Mouse (Mus musculus): ENCODE measurements around the gene Dnlz. TPM values are rescaled to one million over a fixed set of nuclear protein-coding genes. Genes with fewer than 3 reads are reported as not detected.

Dnlz gene
- polyA plus RNA-seq (2015; fragmentation: Nextera tagmentation; extraction: Ambion mirVana) = 16.4 and 17.4 TPM in 2 replicates

GRCm38 (mm10) chr2:26351358-26352290, at the start of gene Dnlz:
Dnlz (minus strand) TSS chr2:26352110.

GRCm38 (mm10) chr2:26389154-26389690, 37.3 kb upstream of the Dnlz start, which contains the start of the genes Entr1 and Pmpca:
Entr1 (minus strand) TSS chr2:26389316.
Pmpca (plus strand) TSS chr2:26389339.

GRCm38 (mm10) chr2:26380131-26380771, 28.3 kb upstream of the Dnlz start, which contains the start of gene Snapc4:
Snapc4 (minus strand) TSS chr2:26380653.

GRCm38 (mm10) chr2:26360772-26361171, 8.9 kb upstream of the Dnlz start, which contains the start of gene Card9:
Card9 (minus strand) TSS chr2:26360918.

GRCm38 (mm10) chr2:26315072-26315924, 36.6 kb downstream of the Dnlz start, which contains the start of gene Gpsm1:
Gpsm1 (plus strand) TSS chr2:26315515.

Other genes with a start within 250 kb of the Dnlz start
- 33.4 and 34.4 TPM in 2 replicates for gene Nacc2, start 228.9 kb downstream of the Dnlz start, polyA plus RNA-seq (2015; fragmentation: Nextera tagmentation; extraction: Ambion mirVana)
- not detected in 2 replicates for gene Lhx3, start 143.8 kb downstream of the Dnlz start, polyA plus RNA-seq (2015; fragmentation: Nextera tagmentation; extraction: Ambion mirVana)
- gene Qsox2, start 114.6 kb downstream of the Dnlz start, polyA plus RNA-seq (2015; fragmentation: Nextera tagmentation; extraction: Ambion mirVana) = 15.8 and 16.8 TPM in 2 replicates
- gene Ccdc187, start 57.6 kb downstream of the Dnlz start, polyA plus RNA-seq (2015; fragmentation: Nextera tagmentation; extraction: Ambion mirVana) = 0.10 and 0.30 TPM in 2 replicates
- gene Gpsm1, start 36.6 kb downstream of the Dnlz start, polyA plus RNA-seq (2015; fragmentation: Nextera tagmentation; extraction: Ambion mirVana) = 18.5 and 18.7 TPM in 2 replicates
- 0.52 and 2.4 TPM in 2 replicates for gene Card9, start 8.8 kb upstream of the Dnlz start, polyA plus RNA-seq (2015; fragmentation: Nextera tagmentation; extraction: Ambion mirVana)
- gene Snapc4, start 28.5 kb upstream of the Dnlz start, polyA plus RNA-seq (2015; fragmentation: Nextera tagmentation; extraction: Ambion mirVana) = 9.9 and 10.2 TPM in 2 replicates
- gene Entr1, start 37.2 kb upstream of the Dnlz start, polyA plus RNA-seq (2015; fragmentation: Nextera tagmentation; extraction: Ambion mirVana) = 61.4 and 68.2 TPM in 2 replicates
- 65.7 and 71.1 TPM in 2 replicates for gene Pmpca, start 37.2 kb upstream of the Dnlz start, polyA plus RNA-seq (2015; fragmentation: Nextera tagmentation; extraction: Ambion mirVana)
- gene Inpp5e, start 57.1 kb upstream of the Dnlz start, polyA plus RNA-seq (2015; fragmentation: Nextera tagmentation; extraction: Ambion mirVana) = 7.9 and 8.8 TPM in 2 replicates
- gene Sec16a, start 93.1 kb upstream of the Dnlz start, polyA plus RNA-seq (2015; fragmentation: Nextera tagmentation; extraction: Ambion mirVana) = 12.1 and 13.2 TPM in 2 replicates
- 5.7 and 5.8 TPM in 2 replicates for gene Notch1, start 164.6 kb upstream of the Dnlz start, polyA plus RNA-seq (2015; fragmentation: Nextera tagmentation; extraction: Ambion mirVana)
- 42.7 and 56.6 TPM in 2 replicates for gene Egfl7, start 227.9 kb upstream of the Dnlz start, polyA plus RNA-seq (2015; fragmentation: Nextera tagmentation; extraction: Ambion mirVana)
- gene Gm20532, start 234.5 kb upstream of the Dnlz start, polyA plus RNA-seq (2015; fragmentation: Nextera tagmentation; extraction: Ambion mirVana) = not detected in 2 replicates